Mouse (Mus musculus) embryo, embryonic 11.5 days (tissue): ENCODE results near the gene Sema4d.

Experiments
- DNase-seq: peaks from one replicate; pipeline ENCODE4 v3.0.0-alpha.2; 2012; ENCODE audit warnings: low read depth, low spot score

Gene Sema4d

DNA sequence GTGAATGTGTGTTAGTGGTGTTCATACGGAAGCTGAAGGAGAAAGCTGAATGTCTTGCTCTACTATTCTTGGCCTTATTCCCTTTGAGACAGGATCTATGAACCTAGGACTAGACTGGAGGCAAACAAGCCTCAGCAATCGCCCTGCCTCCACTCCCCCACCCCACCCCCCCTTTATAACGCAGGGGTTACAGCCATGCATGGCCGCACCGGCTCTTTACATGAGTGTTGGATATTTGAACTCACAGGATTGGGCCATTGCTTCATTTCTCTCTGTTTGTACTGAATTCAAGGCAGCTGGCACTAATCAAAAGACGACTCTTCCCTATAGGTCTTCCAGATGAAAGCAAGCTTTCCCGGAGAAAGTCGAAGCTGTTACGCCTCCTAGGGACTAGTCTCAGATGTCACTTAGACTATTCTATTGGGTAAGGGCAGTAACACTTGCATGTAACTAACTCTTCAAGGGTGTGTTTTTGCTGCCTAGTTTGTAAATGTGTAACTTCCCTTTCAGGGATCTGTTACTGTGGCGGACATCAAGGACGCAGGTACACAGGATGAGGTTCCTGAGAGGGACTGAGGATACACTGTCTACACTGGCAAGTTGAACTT is 151.3 kb downstream of the Sema4d start:
- DNase-seq: no peak

DNA sequence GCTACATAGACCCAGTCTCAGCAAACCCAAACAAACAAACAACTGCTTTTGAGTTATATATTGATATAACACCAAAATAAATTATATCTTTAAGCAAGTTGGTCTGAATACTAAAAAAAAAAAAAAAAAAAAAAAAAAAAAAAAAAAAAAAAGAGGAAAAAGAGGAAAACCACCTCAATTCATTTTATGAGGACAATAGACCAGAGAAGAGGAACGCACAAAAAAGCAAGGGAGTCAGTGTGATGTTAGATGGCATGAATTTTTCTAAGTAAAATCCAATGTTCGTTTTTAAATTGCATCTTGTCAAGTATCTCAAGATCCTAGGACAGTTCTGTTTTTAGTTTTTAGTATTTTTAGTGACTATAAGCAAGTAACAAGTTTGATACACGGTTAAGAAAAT is 152.1 kb downstream of the Sema4d start:
- no peak for DNase-seq

GRCm38 (mm10) chr13:51638958-51639357 is 154.6 kb downstream of the Sema4d start:
- DNase-seq: no peak
